Mouse (Mus musculus) cerebellum, adult 2 months (tissue): ENCODE results near the gene Rad51b. TPM values are rescaled to one million over a fixed set of nuclear protein-coding genes. Genes with fewer than 3 reads are reported as not detected.

ENCODE experiments used
- DNase-seq, 2 experiments: peaks; one replicate each; pipeline ENCODE4 v3.0.0; 2021
- H3K27ac ChIP-seq: fragments of 200-500 bp; 2 replicates; pipeline ENCODE4 v1.5.1; 2012; ENCODE audit warnings: low read length, control low read depth, inconsistent platforms; ENCODE audit not compliant: insufficient read depth
- H3K27me3 ChIP-seq: fragments of 200-500 bp; 2 replicates; pipeline ENCODE4 v1.6.1; 2012; ENCODE audit warnings: inconsistent platforms, mild to moderate bottlenecking, low read length, moderate library complexity; ENCODE audit not compliant: control insufficient read depth, insufficient read depth
- H3K4me1 ChIP-seq: fragments of 200-500 bp; 2 replicates; pipeline ENCODE4 v1.6.1; 2011; ENCODE audit warnings: low read length; ENCODE audit not compliant: control insufficient read depth, insufficient read depth
- H3K4me3 ChIP-seq: fragments of 200-500 bp; replicated peaks from 2 replicates; pipeline ENCODE3; 2011; ENCODE audit warnings: mild to moderate bottlenecking, low read depth, low read length, control low read depth; ENCODE audit not compliant: insufficient read depth
- CTCF ChIP-seq: fragments of 200-500 bp; IDR thresholded peaks from 2 replicates; pipeline ENCODE4 v1.5.1; 2011; ENCODE audit warnings: low read depth, mild to moderate bottlenecking, control low read depth, low read length, moderate library complexity, borderline replicate concordance; ENCODE audit not compliant: insufficient read depth
- POLR2A ChIP-seq: fragments of 200-500 bp; IDR thresholded peaks from 2 replicates; pipeline ENCODE4 v1.6.1; 2011; ENCODE audit warnings: low read length, control low read depth, borderline replicate concordance; ENCODE audit not compliant: insufficient read depth
- WGBS: fragments of 180-500 bp; shearing (Covaris S2); methylation state at CpG from one replicate; pipeline ENCODE4 v1.1.7; 2018; 5-methylcytosine and 5-hydroxymethylcytosine counted together
- polyA plus RNA-seq: library from polyadenylated mRNA; depleted of rRNA; stranded (reverse); fragments of >200 nt; gene quantifications from 2 replicates; pipeline ENCODE4 v1.2.3, GENCODE M21; 2012

The Rad51b gene
- polyA plus RNA-seq, 1 experiment: 0.23 TPM

DNA sequence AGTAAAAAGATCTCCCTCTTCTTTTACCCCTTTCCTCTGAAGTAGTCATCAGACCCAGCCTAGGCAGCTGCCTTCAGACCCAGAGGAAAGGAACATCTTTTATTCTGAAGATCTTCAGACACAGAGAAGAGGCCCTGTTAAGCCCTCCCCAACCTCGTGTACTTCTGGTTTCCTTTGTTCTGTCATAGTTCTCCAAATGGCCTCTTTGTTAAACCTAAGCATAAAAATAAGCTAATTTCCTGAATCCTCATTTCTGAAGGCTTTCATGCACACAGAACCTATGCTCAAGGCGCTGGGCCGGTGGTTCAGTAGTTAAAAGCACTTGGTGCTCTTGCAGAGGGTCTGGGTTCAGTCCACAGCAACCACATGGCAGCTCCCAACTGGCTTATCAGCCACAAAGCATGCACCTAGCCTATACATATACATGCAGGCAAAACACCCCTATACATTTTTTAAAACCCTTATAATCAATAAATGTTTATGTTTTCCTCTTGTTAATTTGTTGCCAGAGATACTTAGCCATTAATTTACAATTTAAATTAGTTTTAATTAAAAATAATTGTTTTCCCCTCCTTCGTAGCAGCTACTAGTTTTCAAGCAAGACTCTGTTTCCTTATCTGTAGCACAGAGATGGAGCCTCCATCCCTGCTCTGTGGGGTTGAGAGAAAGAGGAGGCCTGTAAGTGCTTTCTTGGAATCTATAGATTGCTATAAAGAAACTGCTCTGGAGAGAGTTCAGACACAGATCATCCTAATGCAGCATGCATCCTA lies 330.5 kb downstream of the Rad51b start:
- no peak overlapping the region for H3K27ac ChIP-seq
- TF ChIP-seq POLR2A: no peak
- TF ChIP-seq CTCF: no peak
- no peaks in the 10 kb centered on the region for H3K27me3 ChIP-seq
- H3K4me3 ChIP-seq: no peak overlapping the region
- DNase-seq: no peak
- 79% methylated on average over 4 of the region's 4 CpGs for WGBS
- no peaks in the 10 kb centered on the region for H3K4me1 ChIP-seq

DNA sequence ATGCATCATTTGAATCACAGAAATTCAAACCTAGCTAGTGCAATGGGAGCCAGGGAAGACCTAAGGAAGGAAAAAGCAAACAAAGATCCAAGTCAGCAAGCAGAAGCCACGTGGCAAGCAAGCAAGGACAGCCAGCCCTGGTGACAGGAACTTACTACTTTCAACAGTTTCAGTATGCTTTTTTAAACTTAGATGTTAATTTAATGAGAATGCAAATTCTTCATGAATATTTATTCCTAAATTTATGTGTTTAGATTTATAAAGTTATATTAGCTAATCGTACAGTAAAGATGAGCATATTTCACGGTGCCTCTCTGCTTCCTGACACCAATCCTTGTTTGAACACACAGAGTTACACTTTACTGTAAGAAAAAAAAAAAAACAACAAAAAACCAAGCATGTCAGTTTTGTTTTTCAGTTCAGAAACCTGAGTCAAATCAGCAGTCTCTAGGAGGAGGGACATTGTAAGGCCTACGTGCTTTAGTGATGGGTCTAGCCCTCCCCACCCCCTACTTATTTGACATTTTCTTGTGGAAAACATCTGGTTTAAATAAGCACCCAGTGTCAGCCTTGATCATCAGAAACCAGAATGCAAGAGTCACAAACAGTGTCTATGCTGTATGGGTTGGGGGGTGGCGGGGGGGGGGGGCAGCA lies 331.2 kb downstream of the Rad51b start:
- H3K4me1 ChIP-seq: no peaks in the 10 kb centered on the region
- DNase-seq: no peak
- TF ChIP-seq POLR2A (no peak), CTCF (no peak)
- H3K27ac ChIP-seq: no peak overlapping the region
- WGBS: 97% methylated on average over 5 of the region's 5 CpGs
- H3K27me3 ChIP-seq: no peaks in the 10 kb centered on the region
- no peak overlapping the region for H3K4me3 ChIP-seq

- no peaks in the 10 kb centered on the region for H3K27me3 ChIP-seq
- H3K27ac ChIP-seq: no peak overlapping the region
- H3K4me3 ChIP-seq: no peak overlapping the region
- TF ChIP-seq POLR2A (no peak), CTCF (no peak)
- DNase-seq: no peak
- H3K4me1 ChIP-seq: no peaks in the 10 kb centered on the region
- 65% methylated on average over 7 of the region's 7 CpGs for WGBS
These were observed 333.1 kb downstream of the Rad51b start for GRCm38 (mm10) chr12:79629945-79630850.

- WGBS: 85% methylated on average over 9 of the region's 9 CpGs
- Histone ChIP-seq H3K27me3 (no peaks in the 10 kb centered on the region), H3K4me1 (no peaks in the 10 kb centered on the region), H3K4me3 (no peak overlapping the region), H3K27ac (no peak overlapping the region)
- TF ChIP-seq CTCF (no peak), POLR2A (no peak)
- DNase-seq: no peak
These were observed 336.5 kb downstream of the Rad51b start for GRCm38 (mm10) chr12:79633458-79634106.

DNA sequence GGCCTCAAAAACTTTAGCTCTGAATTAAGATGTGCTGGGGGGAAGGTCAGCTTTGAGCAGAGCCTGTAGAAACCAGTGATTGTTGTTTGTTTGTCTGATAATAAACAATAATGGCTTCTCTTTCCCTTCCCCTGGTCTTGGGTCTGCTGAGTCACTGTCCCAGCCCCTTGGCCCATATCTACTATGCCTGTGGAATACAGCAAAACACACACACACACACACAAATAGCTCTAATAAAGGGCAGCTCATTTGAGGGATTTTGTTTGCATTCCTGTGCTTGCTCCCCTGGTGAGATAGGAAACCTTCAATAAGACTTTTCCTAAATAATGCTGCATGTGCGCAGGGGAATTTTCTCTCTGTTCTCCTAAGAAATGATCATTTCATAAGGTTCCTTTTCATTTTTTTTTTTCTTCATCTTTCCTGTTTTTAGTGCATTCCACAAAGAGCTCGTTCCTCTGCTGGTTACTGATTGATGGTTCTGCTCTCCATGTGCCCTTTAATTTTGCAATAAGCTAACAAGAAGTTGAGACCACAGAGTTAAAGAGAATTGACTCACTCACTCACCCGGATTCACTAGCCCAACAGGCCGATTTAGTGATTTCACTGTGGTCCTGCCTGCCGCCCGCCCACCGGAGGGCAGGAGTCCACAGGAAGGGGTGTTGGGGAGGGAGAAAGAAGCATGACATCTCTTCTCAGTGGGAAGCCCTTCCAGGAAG lies 344.6 kb downstream of the Rad51b start:
- no peak for TF ChIP-seq POLR2A
- TF ChIP-seq CTCF: no peak
- no peak for DNase-seq
- 79% methylated on average over 7 of the region's 7 CpGs for WGBS
- H3K27ac ChIP-seq: no peak overlapping the region
- no peaks in the 10 kb centered on the region; the same call in 1 of the 2 replicates for H3K27me3 ChIP-seq
- no peaks in the 10 kb centered on the region for H3K4me1 ChIP-seq
- no peak overlapping the region for H3K4me3 ChIP-seq

GRCm38 (mm10) chr12:79642715-79643114 lies 345.6 kb downstream of the Rad51b start:
- TF ChIP-seq POLR2A (no peak), CTCF (no peak)
- Histone ChIP-seq H3K27ac (no peak overlapping the region), H3K4me3 (no peak overlapping the region), H3K27me3 (no peaks in the 10 kb centered on the region; the same call in 1 of the 2 replicates), H3K4me1 (no peaks in the 10 kb centered on the region; the same call in 1 of the 2 replicates)
- DNase-seq: no peak
- 98% methylated on average over 5 of the region's 5 CpGs for WGBS
